Mouse (Mus musculus): ENCODE measurements around the gene Ubr3.

DNA sequence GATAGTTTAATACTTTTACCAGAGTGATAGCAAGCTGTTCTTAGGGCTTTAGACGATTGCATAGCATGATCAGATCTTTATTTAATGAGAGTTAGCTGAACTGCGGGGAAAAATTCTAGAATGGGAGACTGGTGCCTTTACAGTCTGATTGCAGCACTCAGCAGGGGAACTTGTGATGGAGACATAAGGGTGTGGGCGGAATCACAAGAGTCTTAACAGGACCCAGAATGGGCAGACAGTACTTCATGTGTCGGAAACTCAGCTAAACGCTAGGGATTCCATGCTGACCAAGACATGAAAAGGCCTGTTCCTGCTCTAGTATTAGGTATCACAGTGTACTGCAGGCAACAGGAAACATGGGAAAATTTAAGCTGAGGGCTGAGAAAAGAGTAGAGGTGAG lies 128.7 kb downstream of the Ubr3 start:
- no peak for TF ChIP-seq EP300 (IDR thresholded peaks at IDR 0.05; ENCODE audit: low read depth in 1 of 2, low read length in 2 of 2)
- no peak for TF ChIP-seq CHD2 (IDR thresholded peaks at IDR 0.05; ENCODE audit: low read length)
- no peak for TF ChIP-seq POLR2A (IDR thresholded peaks at IDR 0.05; ENCODE audit: control insufficient read depth in 1 of 2, insufficient read depth in 1 of 2, low read depth in 1 of 2, low read length in 2 of 2, poor library complexity in 1 of 2)
- TF ChIP-seq CTCF (IDR thresholded peaks at IDR 0.05 in 2 of 3, conservative IDR thresholded peaks at IDR 0.05 in 1 of 3; ENCODE audit: control insufficient read depth in 1 of 3, insufficient read depth in 1 of 3, low read depth in 2 of 3, low read length in 3 of 3, poor library complexity in 1 of 3, severe bottlenecking in 1 of 3), result no peak
- no peak for TF ChIP-seq MAFK (IDR thresholded peaks at IDR 0.05; ENCODE audit: borderline replicate concordance, low read depth, low read length)
- TF ChIP-seq ZNF384 (IDR thresholded peaks at IDR 0.05; ENCODE audit: low read depth, low read length), result no peak
- no peak for TF ChIP-seq HCFC1 (IDR thresholded peaks at IDR 0.05; ENCODE audit: low read depth, low read length)
- no peak for TF ChIP-seq ZMIZ1 (IDR thresholded peaks at IDR 0.05; ENCODE audit: low read depth, low read length)
